Mouse (Mus musculus): ENCODE measurements around the gene Neb. TPM values are rescaled to one million over a fixed set of nuclear protein-coding genes. Genes with fewer than 3 reads are reported as not detected.

Neb gene
- 17.2 TPM for polyA plus RNA-seq (2017; shearing (Covaris generic))

DNA sequence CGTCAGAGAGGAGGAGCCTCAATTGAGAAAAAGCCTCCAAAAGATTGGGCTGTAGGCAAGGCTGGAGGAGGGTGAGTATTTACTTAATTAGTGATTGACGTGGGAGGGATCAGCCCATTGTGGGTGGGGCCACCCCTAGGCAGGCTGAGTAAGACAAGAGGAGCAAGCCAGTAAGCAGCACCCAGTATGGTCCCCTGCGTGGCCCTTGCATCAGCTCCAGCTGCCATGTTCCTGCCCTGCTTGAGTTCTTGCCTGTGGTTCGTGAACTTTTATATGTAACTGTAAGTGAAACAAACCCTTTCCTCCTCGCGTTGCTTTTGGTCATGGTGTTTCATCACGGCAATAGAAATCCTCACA lies at the start of gene Neb:
TSS of gene Neb (minus strand) at position 27 of the 357 bp plus-strand sequence.

DNA sequence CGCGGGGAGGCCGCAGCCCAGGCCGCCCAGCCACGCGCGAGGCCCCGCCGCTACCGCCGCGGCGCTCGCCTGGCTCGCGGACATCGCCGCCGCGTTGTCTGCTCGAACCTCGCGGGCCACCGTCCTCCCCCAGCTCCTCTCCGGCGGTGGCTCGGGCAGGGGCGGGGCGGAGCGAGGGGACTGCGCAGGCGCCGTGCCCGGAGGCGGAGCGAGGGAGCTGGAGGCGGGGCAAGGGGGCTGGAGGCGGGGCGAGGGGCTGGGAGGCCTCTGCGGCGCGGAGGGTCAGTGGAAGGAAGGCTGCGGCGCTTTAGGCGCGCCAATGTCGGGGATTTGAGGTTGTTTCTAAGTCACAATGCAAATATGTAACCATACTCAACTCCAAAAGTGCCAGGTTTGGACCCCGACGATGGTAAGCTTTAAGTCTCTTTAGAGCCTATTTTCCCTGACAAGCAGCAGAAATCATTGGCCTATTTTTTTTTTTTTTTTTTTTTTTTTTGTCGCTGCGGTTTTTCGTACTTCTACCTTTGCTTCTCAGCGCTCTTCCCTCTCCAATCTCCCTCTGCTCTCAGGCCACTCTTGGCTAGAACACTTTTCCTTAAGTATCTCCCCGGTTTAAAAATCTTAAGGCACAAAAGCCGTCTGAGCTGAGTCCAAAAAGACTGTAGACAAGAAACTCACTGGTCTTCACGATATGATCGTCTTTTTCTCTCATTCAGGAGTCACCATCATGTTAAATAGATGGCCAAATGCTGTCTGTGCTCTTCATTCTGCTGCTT lies 46.7 kb upstream of the Neb start, which contains the start of gene Arl5a:
TSS of gene Arl5a (minus strand) at position 155 of the 776 bp plus-strand sequence.

Other genes starting within 250 kb of the Neb start
- gene Arl5a, start 46.4 kb upstream of the Neb start, polyA plus RNA-seq (2017; shearing (Covaris generic)): 9.3 TPM